Mouse (Mus musculus) megakaryocyte, embryonic 14.5 days (primary cell): ENCODE data around the gene Nbr1.

Source experiments
- FLI1 ChIP-seq: IDR thresholded peaks from 2 replicates; pipeline ENCODE4 v1.6.1; 2012; ENCODE audit warnings: low read length, inconsistent platforms, mixed read lengths
- GATA1 ChIP-seq: IDR thresholded peaks from 3 replicates; pipeline ENCODE4 v1.6.1; 2012; ENCODE audit warnings: mixed read lengths, low read length, inconsistent platforms, borderline replicate concordance

DNA sequence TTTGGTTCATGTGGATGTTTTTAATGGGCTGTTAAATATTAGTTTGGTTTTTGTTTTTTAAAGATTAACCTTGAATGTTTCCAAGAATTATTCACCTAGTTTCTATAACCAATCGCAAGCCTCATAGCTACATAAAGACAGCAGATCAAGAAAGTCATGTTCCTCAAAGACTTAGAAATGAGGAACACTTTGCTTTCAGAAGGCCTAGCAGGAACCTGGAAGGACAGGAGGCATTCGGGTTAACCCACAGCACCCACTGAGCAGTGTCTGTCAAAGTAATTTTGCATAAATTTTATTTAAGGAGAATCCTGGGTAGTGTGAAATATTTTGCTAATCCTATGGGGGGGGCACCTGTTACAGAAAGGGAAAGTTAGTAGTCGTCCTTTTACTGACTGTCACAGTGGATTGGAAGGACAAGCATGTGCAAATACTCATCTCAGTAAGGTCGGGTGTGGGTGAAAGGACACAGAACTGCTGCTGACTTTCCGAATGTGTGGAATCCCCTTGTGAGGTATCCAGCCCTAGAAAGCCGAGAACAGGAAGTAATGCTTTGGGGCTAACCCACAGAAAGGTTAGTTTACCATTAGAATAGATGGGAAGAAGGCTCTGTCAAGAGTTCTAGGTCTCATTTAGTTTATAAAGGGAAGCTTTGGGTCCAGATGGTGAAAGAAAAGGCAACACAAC is 29.3 kb downstream of the Nbr1 start:
- no peak for TF ChIP-seq GATA1
- no peak for TF ChIP-seq FLI1
